Mouse (Mus musculus): ENCODE data around the gene Fxyd5. TPM values are rescaled to one million over a fixed set of nuclear protein-coding genes. Genes with fewer than 3 reads are reported as not detected.

The Fxyd5 gene
- polyA plus RNA-seq, 1 experiment from 2014 or later: 11.5 TPM

DNA sequence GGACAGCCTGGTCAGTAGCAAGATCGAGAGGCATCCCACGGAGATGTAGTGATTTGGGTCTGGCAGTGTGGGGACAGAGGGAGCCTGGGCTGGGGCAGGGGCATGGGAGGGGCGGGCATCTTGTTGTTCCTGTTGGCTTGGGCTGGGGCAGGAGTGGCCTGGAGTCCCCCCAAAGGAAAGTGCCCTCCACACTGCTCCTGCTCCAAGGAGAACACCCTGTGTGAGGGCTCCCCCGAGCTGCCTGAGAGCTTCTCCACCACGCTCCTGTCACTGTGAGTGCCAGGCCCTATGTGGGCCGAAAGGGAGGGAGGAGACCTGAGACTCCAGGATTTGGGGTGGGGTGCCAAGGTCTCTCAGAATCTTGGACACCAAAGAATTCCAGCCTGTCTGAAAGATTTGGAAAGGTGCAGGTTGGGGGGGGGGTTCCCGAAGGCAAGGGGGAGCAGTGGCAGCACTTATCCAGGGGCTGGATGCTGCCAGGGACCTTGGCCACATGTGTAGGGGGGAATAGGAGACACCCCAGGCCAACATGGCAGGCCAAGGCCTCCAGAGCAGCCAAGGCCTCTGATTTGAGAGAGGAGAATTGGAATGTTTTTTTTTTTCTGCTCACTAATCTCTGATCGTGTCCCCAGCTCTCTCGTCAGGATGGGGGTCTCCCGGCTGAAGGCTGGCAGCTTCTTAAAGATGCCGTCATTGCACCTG, 17.8 kb upstream of the Fxyd5 start:
- no peaks in the 10 kb centered on the region for H3K36me3 ChIP-seq (ENCODE audit: poor library complexity, severe bottlenecking)
- H3K4me1 ChIP-seq: peaks cover 5% of the 10 kb centered on the region
- no peaks in the 10 kb centered on the region for H3K9me3 ChIP-seq (replicated peaks)
- H3K27ac ChIP-seq: no peak overlapping the region
- no peak overlapping the region for H3K4me2 ChIP-seq
- peaks cover 2% of the 10 kb centered on the region; the same call in 1 of the 2 replicates for H3K27me3 ChIP-seq
- H3K9ac ChIP-seq: no peak overlapping the region
- H3K4me3 ChIP-seq: no peak overlapping the region
- WGBS: 68% methylated on average over 11 of the region's 11 CpGs
- ATAC-seq: no peak

DNA sequence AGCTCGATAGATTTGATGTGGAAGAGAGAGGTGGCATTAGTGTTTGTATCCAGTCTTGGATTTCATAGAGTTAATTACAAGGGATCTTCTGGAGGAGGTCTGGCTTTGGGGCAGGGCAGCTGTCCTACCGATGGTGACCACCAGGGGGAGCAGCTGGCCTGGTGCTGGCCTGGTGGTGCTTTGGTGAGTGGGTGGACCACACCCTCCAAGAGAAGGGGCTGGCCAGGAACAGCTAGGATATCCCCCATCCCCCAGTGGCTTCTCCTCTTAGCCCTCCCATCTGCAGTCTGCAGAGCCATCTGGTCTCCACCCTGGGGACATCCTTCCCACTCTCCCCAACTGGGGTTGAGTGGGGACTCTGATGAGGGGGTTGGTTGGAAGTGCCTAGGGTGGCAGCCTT, 16.8 kb upstream of the Fxyd5 start, which contains the start of gene Lgi4:
Lgi4 (plus strand) TSS at position 235 of the 400 bp plus-strand sequence.
- Histone ChIP-seq H3K9ac (no peak within 1 kb of the TSS), H3K36me3 (ENCODE audit: poor library complexity, severe bottlenecking) (no peaks in the 10 kb centered on the region), H3K4me2 (no peak within 1 kb of the TSS), H3K4me1 (peaks cover 10% of the 10 kb centered on the region), H3K9me3 (replicated peaks) (no peaks in the 10 kb centered on the region), H3K27ac (no peak within 1 kb of the TSS), H3K27me3 (peaks cover 11% of the 10 kb centered on the region), H3K4me3 (no peak within 1 kb of the TSS)
- peak; percentile 80; the same call in 1 of the 2 replicates for ATAC-seq
- WGBS: 2% methylated on average over 2 of the region's 2 CpGs

DNA sequence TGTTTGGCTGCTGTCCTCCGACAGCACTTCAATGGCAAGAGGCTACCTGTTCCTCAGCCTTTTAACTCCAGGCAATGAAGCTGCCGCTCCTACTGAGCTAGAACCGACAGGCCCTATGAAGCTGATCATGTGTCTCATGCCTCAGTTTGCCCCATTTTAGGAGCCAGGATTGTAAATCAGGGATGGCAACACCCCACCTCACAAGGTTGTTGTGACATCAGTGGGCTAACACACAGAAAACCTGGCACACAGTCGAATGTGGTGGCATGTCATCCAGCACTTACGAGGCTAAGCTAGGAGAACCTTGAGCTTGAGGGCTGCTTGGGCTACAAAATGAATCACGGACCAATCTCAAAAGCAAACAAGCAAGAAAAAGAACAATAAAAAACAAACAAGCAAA, 15.9 kb upstream of the Fxyd5 start:
- Histone ChIP-seq H3K4me2 (no peak overlapping the region), H3K27ac (no peak overlapping the region), H3K4me1 (peaks cover 10% of the 10 kb centered on the region), H3K4me3 (no peak overlapping the region), H3K9ac (no peak overlapping the region), H3K36me3 (ENCODE audit: poor library complexity, severe bottlenecking) (no peaks in the 10 kb centered on the region), H3K27me3 (peaks cover 20% of the 10 kb centered on the region), H3K9me3 (replicated peaks) (no peaks in the 10 kb centered on the region)
- WGBS: 84% methylated on average over 6 of the region's 6 CpGs
- no peak for ATAC-seq

DNA sequence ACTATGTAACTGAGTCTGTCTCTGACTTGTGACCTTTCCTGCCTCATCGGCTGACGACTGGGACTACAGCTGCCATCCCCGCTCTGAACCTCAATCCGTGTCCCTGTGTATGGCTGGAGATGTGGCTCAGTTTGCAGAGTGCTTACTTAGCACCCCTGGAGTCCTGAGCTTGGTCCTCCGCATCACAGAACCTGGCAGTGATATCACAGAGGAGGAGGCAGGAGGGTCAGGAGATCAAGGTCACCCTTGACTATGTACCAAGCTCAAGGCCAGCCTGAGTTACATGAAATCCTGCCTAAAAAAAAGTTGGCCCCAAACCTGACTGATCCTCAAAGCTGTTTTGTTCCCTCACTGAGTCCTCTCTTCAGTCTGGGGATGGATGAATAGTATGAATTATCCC, 15.4 kb upstream of the Fxyd5 start:
- Histone ChIP-seq H3K27ac (no peak overlapping the region), H3K27me3 (peaks cover 25% of the 10 kb centered on the region), H3K9me3 (replicated peaks) (no peaks in the 10 kb centered on the region), H3K4me2 (no peak overlapping the region), H3K4me3 (no peak overlapping the region), H3K4me1 (peaks cover 11% of the 10 kb centered on the region), H3K9ac (no peak overlapping the region), H3K36me3 (ENCODE audit: poor library complexity, severe bottlenecking) (no peaks in the 10 kb centered on the region)
- WGBS: 75% methylated on average over 5 of the region's 5 CpGs
- no peak for ATAC-seq

DNA sequence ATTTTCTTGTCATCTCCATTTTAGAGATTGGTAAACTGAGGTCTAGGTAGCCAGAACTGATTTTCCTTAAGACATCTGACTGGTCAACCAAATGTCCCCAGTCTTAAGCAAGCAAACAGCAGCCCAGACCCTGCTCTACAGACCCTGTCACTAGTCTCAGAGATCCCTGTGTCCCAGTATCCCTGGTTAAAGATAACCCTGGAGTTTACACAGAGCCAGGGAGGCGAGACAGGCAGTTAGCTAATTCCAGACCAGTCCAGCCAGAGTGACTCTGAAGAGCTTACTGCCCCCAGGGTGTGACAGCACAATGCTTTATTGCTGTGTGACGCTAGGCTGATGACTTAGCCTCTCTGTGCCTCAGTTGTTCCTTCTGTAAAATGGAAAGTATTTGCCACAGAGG, 14.8 kb upstream of the Fxyd5 start, which contains the start of gene Fxyd1:
Fxyd1 (minus strand) TSS at position 129 of the 400 bp plus-strand sequence.
- Histone ChIP-seq H3K36me3 (ENCODE audit: poor library complexity, severe bottlenecking) (no peaks in the 10 kb centered on the region), H3K9ac (no peak within 1 kb of the TSS), H3K4me1 (peaks cover 17% of the 10 kb centered on the region), H3K27me3 (peaks cover 32% of the 10 kb centered on the region), H3K4me3 (no peak within 1 kb of the TSS), H3K4me2 (no peak within 1 kb of the TSS), H3K9me3 (replicated peaks) (no peaks in the 10 kb centered on the region), H3K27ac (no peak within 1 kb of the TSS)
- no peak for ATAC-seq
- 73% methylated on average over 2 of the region's 2 CpGs for WGBS

DNA sequence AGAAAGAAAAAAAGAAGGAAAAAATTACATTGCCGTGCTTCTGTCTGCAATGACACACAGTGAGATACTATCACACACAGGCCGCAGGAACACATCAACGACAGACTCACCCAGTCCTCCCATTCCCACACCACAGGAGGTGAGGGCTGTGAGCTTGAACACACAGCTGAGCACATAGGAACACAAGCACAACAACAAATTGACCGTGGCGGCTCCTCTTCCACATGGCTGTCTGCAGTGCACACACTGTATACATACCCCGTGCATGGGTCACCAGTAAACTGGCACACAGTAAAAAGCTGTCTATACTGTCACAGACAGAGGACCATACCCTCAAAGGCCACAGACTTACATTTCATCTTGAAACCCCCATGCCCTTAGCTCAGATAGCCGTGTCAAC, 14.2 kb upstream of the Fxyd5 start:
- Histone ChIP-seq H3K27me3 (peaks cover 38% of the 10 kb centered on the region), H3K9me3 (replicated peaks) (no peaks in the 10 kb centered on the region), H3K4me1 (peaks cover 24% of the 10 kb centered on the region), H3K4me3 (no peak overlapping the region), H3K4me2 (no peak overlapping the region), H3K36me3 (ENCODE audit: poor library complexity, severe bottlenecking) (no peaks in the 10 kb centered on the region), H3K27ac (no peak overlapping the region), H3K9ac (no peak overlapping the region)
- 79% methylated on average over 7 of the region's 7 CpGs for WGBS
- no peak for ATAC-seq

DNA sequence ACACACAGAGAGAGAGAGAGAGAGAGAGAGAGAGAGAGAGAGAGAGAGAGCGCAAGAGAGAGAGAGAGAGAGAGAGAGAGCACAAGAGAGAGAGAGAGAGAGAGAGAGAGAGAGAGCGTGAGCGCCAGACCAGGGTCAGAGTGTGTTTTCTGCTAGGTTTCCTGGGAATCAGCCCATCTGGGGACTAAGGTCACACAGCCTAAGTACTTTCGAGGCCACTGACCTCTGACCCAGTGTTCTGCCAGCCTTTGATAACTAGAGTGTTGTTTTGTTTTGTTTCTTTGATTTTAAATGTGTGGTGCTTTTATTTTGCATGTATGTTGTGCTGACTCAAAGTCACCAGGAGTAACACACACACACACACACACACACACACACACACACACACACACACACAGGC, 13.6 kb upstream of the Fxyd5 start:
- H3K27me3 ChIP-seq: peaks cover 44% of the 10 kb centered on the region
- H3K4me3 ChIP-seq: no peak overlapping the region
- no peak overlapping the region for H3K9ac ChIP-seq
- H3K36me3 ChIP-seq (ENCODE audit: poor library complexity, severe bottlenecking): no peaks in the 10 kb centered on the region
- no peak for ATAC-seq
- WGBS: 3% methylated on average over 3 of the region's 4 CpGs
- peaks cover 29% of the 10 kb centered on the region for H3K4me1 ChIP-seq
- no peak overlapping the region for H3K27ac ChIP-seq
- H3K4me2 ChIP-seq: no peak overlapping the region
- H3K9me3 ChIP-seq (replicated peaks): no peaks in the 10 kb centered on the region

DNA sequence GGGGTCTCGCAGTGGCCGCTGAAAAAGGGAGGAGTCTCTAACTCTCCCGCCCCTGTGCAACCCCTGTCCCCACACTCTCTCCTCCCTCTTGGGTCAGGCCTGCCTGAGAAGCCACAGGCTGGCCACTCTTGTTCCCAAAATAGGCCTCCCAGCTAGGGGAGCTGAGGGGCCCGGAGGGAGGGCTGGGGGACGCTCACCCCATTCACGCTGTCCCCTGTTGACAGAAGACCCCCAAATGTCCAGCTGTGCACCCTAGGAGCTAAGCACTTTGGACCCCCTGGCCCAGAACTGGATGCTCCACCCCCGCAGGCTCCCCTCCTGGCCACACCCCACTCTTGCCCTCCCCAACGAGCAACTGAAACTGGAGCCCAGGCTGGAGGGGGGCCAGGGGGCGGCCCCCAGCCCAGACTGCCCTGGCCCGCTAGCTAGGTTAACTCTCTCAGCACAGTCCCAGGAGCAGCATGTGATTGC, 13.1 kb upstream of the Fxyd5 start:
- no peak overlapping the region for H3K4me2 ChIP-seq
- H3K4me3 ChIP-seq: no peak overlapping the region
- H3K27me3 ChIP-seq: peaks cover 48% of the 10 kb centered on the region
- ATAC-seq: no peak
- no peaks in the 10 kb centered on the region for H3K9me3 ChIP-seq (replicated peaks)
- H3K36me3 ChIP-seq (ENCODE audit: poor library complexity, severe bottlenecking): no peaks in the 10 kb centered on the region
- no peak overlapping the region for H3K9ac ChIP-seq
- peaks cover 34% of the 10 kb centered on the region for H3K4me1 ChIP-seq
- 4% methylated on average over 10 of the region's 10 CpGs for WGBS
- no peak overlapping the region for H3K27ac ChIP-seq

DNA sequence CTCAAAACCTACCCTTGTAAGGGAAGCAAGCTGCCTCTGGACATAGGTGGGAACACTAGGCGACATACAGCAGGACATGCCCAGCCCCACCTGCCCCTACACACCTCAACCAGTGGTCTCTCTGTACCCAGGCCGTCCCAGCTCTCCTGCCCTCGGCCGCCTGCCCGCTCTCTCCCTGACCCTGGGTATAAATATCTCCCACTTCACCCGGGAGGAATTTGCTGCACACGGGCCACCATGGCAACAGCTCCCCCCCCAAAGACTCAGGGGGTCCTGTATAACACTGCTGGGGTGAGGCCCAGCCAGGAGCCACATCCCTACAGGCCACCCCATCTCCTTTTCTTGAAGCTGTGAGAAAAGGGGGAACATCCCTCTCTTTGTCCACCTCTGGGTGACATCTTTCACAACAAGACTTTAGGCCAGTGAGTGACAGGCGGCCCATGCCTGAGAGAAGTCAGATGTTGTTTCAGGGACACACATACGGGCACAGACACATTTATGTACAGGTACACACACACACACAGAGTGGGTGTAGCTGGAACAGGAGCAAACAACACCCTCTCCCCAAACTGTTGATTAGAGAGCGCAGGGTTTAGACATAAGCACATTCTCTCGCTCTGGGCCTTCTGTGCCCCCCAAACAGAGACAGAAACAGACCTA, 12.5 kb upstream of the Fxyd5 start:
- H3K4me2 ChIP-seq: no peak overlapping the region

DNA sequence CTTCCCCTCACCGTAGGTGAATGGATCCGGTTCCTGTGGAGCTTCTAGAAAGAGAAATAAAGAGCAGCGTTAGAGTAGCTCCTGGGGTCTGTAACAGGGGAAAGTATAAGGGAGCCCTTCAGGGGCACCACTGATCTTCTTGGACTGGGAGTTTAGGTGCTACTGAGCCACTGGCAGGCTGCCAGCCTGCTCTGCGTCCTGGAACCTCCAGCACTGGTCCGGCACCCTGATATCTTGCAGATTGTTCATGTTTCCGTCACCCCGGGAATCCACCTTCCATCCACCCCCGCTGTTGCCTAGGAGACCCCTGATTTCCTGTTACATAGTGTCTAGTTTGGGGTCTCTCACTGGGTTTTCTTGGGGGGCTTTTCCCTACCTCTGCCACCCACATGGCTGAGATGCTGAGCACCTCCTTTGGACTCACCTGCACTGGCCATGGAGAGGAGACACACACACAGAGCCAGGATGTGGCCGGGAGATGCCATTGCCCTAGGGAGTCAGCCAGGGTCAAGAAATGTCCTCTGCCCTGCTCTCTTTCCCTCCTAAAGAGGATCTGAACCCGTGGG, 11.7 kb upstream of the Fxyd5 start:
- Histone ChIP-seq H3K4me1 (peaks cover 48% of the 10 kb centered on the region), H3K9ac (no peak overlapping the region), H3K27ac (no peak overlapping the region), H3K4me2 (no peak overlapping the region), H3K4me3 (no peak overlapping the region), H3K9me3 (replicated peaks) (no peaks in the 10 kb centered on the region), H3K27me3 (peaks cover 60% of the 10 kb centered on the region), H3K36me3 (ENCODE audit: poor library complexity, severe bottlenecking) (no peaks in the 10 kb centered on the region)
- 30% methylated on average over 10 of the region's 10 CpGs for WGBS
- no peak for ATAC-seq

More for the DNA sequence above, 12.5 kb upstream of the Fxyd5 start:
- no peaks in the 10 kb centered on the region for H3K9me3 ChIP-seq (replicated peaks)
- H3K36me3 ChIP-seq (ENCODE audit: poor library complexity, severe bottlenecking): no peaks in the 10 kb centered on the region
- peaks cover 53% of the 10 kb centered on the region for H3K27me3 ChIP-seq
- H3K27ac ChIP-seq: no peak overlapping the region
- peaks cover 40% of the 10 kb centered on the region for H3K4me1 ChIP-seq
- ATAC-seq: no peak
- H3K4me3 ChIP-seq: no peak overlapping the region
- no peak overlapping the region for H3K9ac ChIP-seq
- WGBS: 40% methylated on average over 11 of the region's 11 CpGs

DNA sequence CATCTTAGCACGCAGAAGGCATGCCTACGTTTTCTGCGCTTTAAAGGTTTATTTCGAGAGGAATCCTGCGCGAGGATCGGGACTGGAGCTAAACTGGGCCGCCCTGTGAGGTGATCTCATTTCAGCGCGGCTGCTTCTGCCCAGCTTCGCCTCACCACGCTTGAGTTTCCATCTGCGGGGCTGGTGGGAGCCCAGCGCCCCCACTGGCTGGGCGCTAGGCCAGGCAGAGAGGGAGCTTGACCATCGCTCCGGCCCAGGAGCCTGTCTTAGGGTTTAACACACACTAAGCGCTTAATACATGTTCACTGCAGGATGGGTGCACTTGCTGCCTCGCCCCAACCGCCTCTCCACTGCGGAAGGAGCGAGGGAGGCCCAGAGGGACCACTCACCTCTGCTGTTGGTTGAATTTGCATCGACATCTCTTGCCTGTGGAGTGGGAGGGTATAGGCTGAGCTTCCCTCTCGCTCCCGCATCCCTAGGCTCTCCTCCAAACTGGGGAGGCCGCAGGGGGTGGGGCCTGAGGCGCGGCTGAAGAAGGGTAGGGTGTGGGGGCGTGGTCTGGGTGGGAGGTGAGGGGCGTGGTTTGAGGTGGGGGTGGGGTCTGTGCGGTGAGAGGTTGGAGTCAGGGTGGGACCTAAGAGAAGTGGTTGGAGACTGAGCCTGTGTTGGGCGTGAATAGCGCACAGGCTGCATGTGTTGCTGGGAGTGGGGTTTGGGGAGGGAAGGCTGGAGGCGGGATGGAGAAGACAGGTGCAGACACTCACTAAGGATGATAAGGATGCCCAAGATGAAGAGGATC, 10.6 kb upstream of the Fxyd5 start:
- Histone ChIP-seq H3K27ac (no peak overlapping the region), H3K4me2 (peak overlapping the region; percentile 45), H3K4me3 (peak overlapping the region; percentile 20), H3K27me3 (peaks cover 64% of the 10 kb centered on the region), H3K9ac (no peak overlapping the region; the same call in 1 of the 2 replicates), H3K9me3 (replicated peaks) (no peaks in the 10 kb centered on the region), H3K4me1 (peaks cover 48% of the 10 kb centered on the region), H3K36me3 (ENCODE audit: poor library complexity, severe bottlenecking) (no peaks in the 10 kb centered on the region)
- peak; percentile 4; the same call in 1 of the 2 replicates for ATAC-seq
- WGBS: under 1% methylated on average over 34 of the region's 34 CpGs

DNA sequence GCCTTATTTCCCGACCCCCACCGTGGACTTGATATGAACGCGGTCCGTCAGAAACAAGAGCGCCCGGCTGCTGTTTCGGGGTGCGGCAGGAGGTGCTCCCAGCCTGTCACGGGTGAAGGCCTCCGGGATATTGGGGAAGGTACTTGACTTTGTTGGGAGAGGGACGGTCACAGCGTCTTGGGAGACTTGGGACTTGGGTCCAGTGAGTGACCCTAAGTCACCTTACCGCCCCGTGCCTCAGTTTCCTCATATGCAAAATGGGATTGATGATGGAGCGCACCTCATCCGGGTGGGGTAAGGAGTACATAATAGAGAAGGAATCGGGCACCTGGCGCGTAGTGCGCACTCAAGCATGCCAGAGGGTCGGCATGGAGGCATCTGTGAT, 10.0 kb upstream of the Fxyd5 start:
- Histone ChIP-seq H3K9ac (no peak overlapping the region), H3K4me1 (peaks cover 48% of the 10 kb centered on the region)

More for the DNA sequence above, 10.0 kb upstream of the Fxyd5 start:
- 2% methylated on average over 22 of the region's 22 CpGs for WGBS
- Histone ChIP-seq H3K36me3 (ENCODE audit: poor library complexity, severe bottlenecking) (no peaks in the 10 kb centered on the region), H3K27ac (no peak overlapping the region), H3K27me3 (peaks cover 64% of the 10 kb centered on the region), H3K4me2 (peak overlapping the region; percentile 45), H3K9me3 (replicated peaks) (no peaks in the 10 kb centered on the region), H3K4me3 (peak overlapping the region; percentile 31)
- no peak for ATAC-seq
